16 mouse cellular contexts compared by ENCODE assay signal in genomic region chr1:78567421-78567820, GRCm38 (mm10). TPM values are rescaled to one million over a fixed set of nuclear protein-coding genes. Genes with fewer than 3 reads are reported as not detected.
DNase-seq lines count a peak whose midpoint lies in the region; ATAC-seq and TF ChIP-seq lines count a peak whose summit lies in the region.
"Had no signal": no experiment of that assay in that cellular context is flagged by ENCODE, and none has a peak within 500 bp of the region (broad histone marks: within the 10 kb centered on the region; RNA-seq: fewer than 3 reads in every experiment).

No protein-coding gene starts in this region.

- no peak overlapping the region for H3K4me3 ChIP-seq in heart, embryonic 13.5 days
- no peak overlapping the region for H3K4me3 ChIP-seq in heart, adult 2 months
- H3K4me3 ChIP-seq in liver, postnatal 0 days (ENCODE audit: low read depth, low read length) = no peak overlapping the region
- no peak overlapping the region for H3K4me3 ChIP-seq in liver, embryonic 12.5 days
- H3K4me3 ChIP-seq: forebrain, embryonic 12.5 days; megakaryocyte, embryonic 14.5 days; neural tube, embryonic 15.5 days had no signal

- peaks cover 41% of the 10 kb centered on the region for H3K4me1 ChIP-seq in heart, embryonic 13.5 days
- H3K4me1 ChIP-seq in heart, adult 2 months (ENCODE audit: control insufficient read depth, insufficient read depth, low read length) = peaks cover 5% of the 10 kb centered on the region
- 0 out of 2 replicates have a peak, but pooled peaks cover 2% of the 10 kb centered on the region for H3K4me1 ChIP-seq in liver, postnatal 0 days (ENCODE audit: insufficient read depth)
- no peaks in the 10 kb centered on the region for H3K4me1 ChIP-seq in liver, embryonic 12.5 days
- H3K4me1 ChIP-seq: megakaryocyte, embryonic 14.5 days; neural tube, embryonic 15.5 days had no signal

- no peaks in the 10 kb centered on the region for H3K79me2 ChIP-seq in heart, adult 2 months (replicated peaks; ENCODE audit: control insufficient read depth, insufficient read depth, low read length)

- no peak for TF ChIP-seq POLR2A in heart, adult 2 months (IDR thresholded peaks at IDR 0.05; ENCODE audit: insufficient read depth, low read depth, low read length)

- WGBS in heart, embryonic 13.5 days = 12% methylated on average over 6 of the region's 6 CpGs
- 22% methylated on average over 6 of the region's 6 CpGs for WGBS in heart, adult 2 months
- WGBS in liver, postnatal 0 days (ENCODE audit: insufficient replicate concordance) = 48% methylated on average over 6 of the region's 6 CpGs
- WGBS in liver, embryonic 12.5 days (ENCODE audit: insufficient replicate concordance) = 30% methylated on average over 6 of the region's 6 CpGs

- peak overlapping the region; percentile 88 for H3K27ac ChIP-seq in heart, embryonic 13.5 days (replicated peaks)
- no peak overlapping the region for H3K27ac ChIP-seq in heart, adult 2 months
- H3K27ac ChIP-seq in liver, postnatal 0 days (ENCODE audit: low read depth) = peak overlapping the region; percentile 51; the same call in 1 of the 2 replicates
- H3K27ac ChIP-seq in liver, embryonic 12.5 days = no peak overlapping the region
- H3K27ac ChIP-seq: forebrain, embryonic 12.5 days; kidney, postnatal 0 days; neural tube, embryonic 15.5 days had no signal

- no peak for TF ChIP-seq EP300 in heart, adult 2 months (IDR thresholded peaks at IDR 0.05; ENCODE audit: insufficient read depth, low read depth, low read length)
- TF ChIP-seq EP300 in liver, postnatal 0 days (IDR thresholded peaks at IDR 0.05; ENCODE audit: low read depth) = no peak

- peak overlapping the region; percentile 44 for H3K4me2 ChIP-seq in heart, embryonic 13.5 days
- H3K4me2 ChIP-seq in liver, postnatal 0 days (ENCODE audit: low read depth, low read length) = no peak overlapping the region
- H3K4me2 ChIP-seq in liver, embryonic 12.5 days = no peak overlapping the region
- H3K4me2 ChIP-seq: forebrain, embryonic 12.5 days; neural tube, embryonic 15.5 days had no signal

- H3K9ac ChIP-seq in heart, embryonic 13.5 days = peak overlapping the region; percentile 56
- no peak overlapping the region for H3K9ac ChIP-seq in heart, adult 2 months (ENCODE audit: low read depth, low read length)
- no peak overlapping the region for H3K9ac ChIP-seq in liver, postnatal 0 days (replicated peaks)
- no peak overlapping the region for H3K9ac ChIP-seq in liver, embryonic 12.5 days
- H3K9ac ChIP-seq: forebrain, embryonic 12.5 days; neural tube, embryonic 15.5 days had no signal

- no peak for DNase-seq in heart, adult 2 months
- DNase-seq in liver, postnatal 0 days = no peak
- DNase-seq in fat pad, adult 2 months (ENCODE audit: extremely low read depth, low read depth, low spot score) = peak; percentile 7
- DNase-seq in urinary bladder, postnatal 4 days (ENCODE audit: low spot score in 2 of 2) = no peak
- DNase-seq in spleen, adult 12 weeks (ENCODE audit: low spot score) = no peak

- intact Hi-C loops in heart, adult 2 months (cut with DNase I) = no loop called here

- 0 out of 2 replicates have a peak, but pooled peaks cover 8% of the 10 kb centered on the region for H3K9me3 ChIP-seq in heart, embryonic 13.5 days
- H3K9me3 ChIP-seq in liver, postnatal 0 days (ENCODE audit: low read length) = peaks cover 2% of the 10 kb centered on the region; the same call in 1 of the 2 replicates
- 0 out of 2 replicates have a peak, but pooled peaks cover 2% of the 10 kb centered on the region for H3K9me3 ChIP-seq in liver, embryonic 12.5 days (replicated peaks)
- H3K9me3 ChIP-seq: neural tube, embryonic 15.5 days had no signal

- H3K36me3 ChIP-seq in heart, embryonic 13.5 days = no peaks in the 10 kb centered on the region
- H3K36me3 ChIP-seq in heart, adult 2 months (ENCODE audit: control insufficient read depth, insufficient read depth, low read length) = no peaks in the 10 kb centered on the region
- no peaks in the 10 kb centered on the region for H3K36me3 ChIP-seq in liver, postnatal 0 days (replicated peaks; ENCODE audit: insufficient read depth, low read length)
- H3K36me3 ChIP-seq in liver, embryonic 12.5 days = no peaks in the 10 kb centered on the region
- H3K36me3 ChIP-seq: forebrain, embryonic 12.5 days; neural tube, embryonic 15.5 days had no signal

- no peaks in the 10 kb centered on the region for H3K27me3 ChIP-seq in heart, embryonic 13.5 days (replicated peaks)
- H3K27me3 ChIP-seq in heart, adult 2 months (ENCODE audit: control insufficient read depth, insufficient read depth, low read length) = no peaks in the 10 kb centered on the region
- no peaks in the 10 kb centered on the region for H3K27me3 ChIP-seq in liver, postnatal 0 days (ENCODE audit: insufficient read depth, low read length)
- H3K27me3 ChIP-seq in liver, embryonic 12.5 days (replicated peaks) = no peaks in the 10 kb centered on the region
- H3K27me3 ChIP-seq: neural tube, embryonic 15.5 days had no signal

- TF ChIP-seq CTCF in heart, adult 2 months (IDR thresholded peaks at IDR 0.05) = no peak
- TF ChIP-seq CTCF in liver, postnatal 0 days (IDR thresholded peaks at IDR 0.05; ENCODE audit: low read depth) = no peak

- ATAC-seq in heart, embryonic 13.5 days (ENCODE audit: extremely low read depth, insufficient number of reproducible peaks, low FRiP score, low TSS enrichment) = no peak
- ATAC-seq in liver, postnatal 0 days = no peak
- no peak for ATAC-seq in liver, embryonic 12.5 days
- ATAC-seq: inflammation-experienced regulatory T-cells, adult 6 months had no signal

RNA-seq across cellular contexts. Expression of gene BC035947, which starts 55.5 kb away (rescaled TPM):
- 0.07 TPM in 1 of 2 replicates, not detected in the other for polyA plus RNA-seq in heart, embryonic 13.5 days (2015; fragmentation: Nextera tagmentation; extraction: Ambion mirVana)
- total RNA-seq in heart, adult 2 months (2021) = not detected
- polyA plus RNA-seq in heart, adult 2 months (2012; rRNA removed) = 0.08 TPM in 1 of 2 replicates, not detected in the other
- not detected in 2 replicates for polyA plus RNA-seq in liver, postnatal 0 days (2015; fragmentation: Nextera tagmentation; extraction: Ambion mirVana)
- not detected in 2 replicates for polyA plus RNA-seq in liver, embryonic 12.5 days (2016; fragmentation: Nextera tagmentation; extraction: Ambion mirVana)
- total RNA-seq: gastrocnemius, postnatal 10 days had no signal
- polyA plus RNA-seq: inflammation-experienced regulatory T-cells, adult 6 months had no signal

RNA-seq across cellular contexts. Expression of gene Mogat1, which starts 56.6 kb away (rescaled TPM):
- polyA plus RNA-seq in heart, embryonic 13.5 days (2015; fragmentation: Nextera tagmentation; extraction: Ambion mirVana) = not detected in 2 replicates
- total RNA-seq in heart, adult 2 months (2021) = not detected
- polyA plus RNA-seq in heart, adult 2 months (2012; rRNA removed) = 0.82 and 3.1 TPM in 2 replicates
- polyA plus RNA-seq in liver, postnatal 0 days (2015; fragmentation: Nextera tagmentation; extraction: Ambion mirVana) = 0.22 TPM in 1 of 2 replicates, not detected in the other
- not detected in 2 replicates for polyA plus RNA-seq in liver, embryonic 12.5 days (2016; fragmentation: Nextera tagmentation; extraction: Ambion mirVana)
- total RNA-seq: gastrocnemius, postnatal 10 days; layer of hippocampus, postnatal 10 days had no signal
- polyA plus RNA-seq: forebrain, embryonic 12.5 days; inflammation-experienced regulatory T-cells, adult 6 months; limb, embryonic 11.5 days; lung, embryonic 16.5 days had no signal

Comparison
In these comparisons a context has a peak if more than half of its experiments do, and no peak if none do; other contexts are left out.
1. H3K27ac ChIP-seq: peak in heart, embryonic 13.5 days (single experiment) and liver, postnatal 0 days (single experiment); none in heart, adult 2 months (single experiment) and liver, embryonic 12.5 days (single experiment).